Mouse (Mus musculus) pancreas, adult 10 weeks (tissue): ENCODE measurements around the gene Trex1. TPM values are rescaled to one million over a fixed set of nuclear protein-coding genes. Genes with fewer than 3 reads are reported as not detected.

ENCODE experiments used
- polyA plus RNA-seq: library from polyadenylated mRNA; stranded (reverse); fragments of 350-450 nt; fragmentation: Illumina TruSeq; extraction: RNeasy Lipid Tissue Mini Kit (QIAGEN cat#74804); gene quantifications from one replicate; pipeline ENCODE4 v1.2.3, GENCODE M21; 2015; ENCODE audit warnings: low read depth, low replicate concordance; ENCODE audit not compliant: insufficient read depth

Gene Trex1
- 5.4 TPM for polyA plus RNA-seq

DNA sequence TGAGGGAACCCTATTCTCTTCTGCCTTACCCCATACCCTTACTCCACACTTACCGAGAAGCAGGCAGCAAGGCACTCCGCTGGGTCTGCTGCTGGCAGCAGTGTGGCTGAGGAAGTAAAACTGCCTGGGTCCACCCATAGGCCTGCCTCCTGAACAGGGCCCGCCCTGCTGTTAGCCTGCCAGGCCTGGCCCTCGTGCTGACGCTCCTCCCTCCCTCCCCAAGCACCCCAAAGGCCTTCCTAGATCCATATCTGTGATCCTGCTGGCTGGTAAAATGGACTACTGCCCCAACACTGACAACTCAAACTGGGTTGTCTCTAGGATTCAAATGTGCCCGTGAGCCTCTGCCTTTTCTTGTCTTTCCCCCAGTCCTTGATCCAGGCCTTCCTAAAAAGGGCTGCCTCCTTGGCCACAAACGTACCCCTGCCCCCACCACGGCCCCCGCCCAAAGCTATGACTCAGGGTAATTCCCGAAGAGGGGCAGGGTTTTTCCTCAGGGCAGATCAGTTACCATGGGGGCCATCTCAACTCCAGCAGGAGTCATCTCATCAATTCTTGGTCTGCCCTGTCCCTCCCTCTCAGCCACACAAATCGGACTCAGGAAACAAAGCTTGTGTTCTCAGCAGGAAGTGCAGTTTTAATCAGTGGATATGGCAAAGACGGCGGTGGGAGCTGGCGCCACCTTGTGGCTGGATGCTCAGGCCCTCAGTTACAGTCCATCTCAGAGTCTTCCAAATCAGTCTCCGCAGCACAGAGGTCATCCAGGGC is at the start of gene Trex1:
Gene Trex1, minus strand, starts transcription at position 599 of the 768 bp plus-strand sequence.

GRCm38 (mm10) chr9:109095137-109095982 is 35.8 kb upstream of the Trex1 start, which contains the start of gene Plxnb1:
TSS of gene Plxnb1 (plus strand) at chr9:109095389.

DNA sequence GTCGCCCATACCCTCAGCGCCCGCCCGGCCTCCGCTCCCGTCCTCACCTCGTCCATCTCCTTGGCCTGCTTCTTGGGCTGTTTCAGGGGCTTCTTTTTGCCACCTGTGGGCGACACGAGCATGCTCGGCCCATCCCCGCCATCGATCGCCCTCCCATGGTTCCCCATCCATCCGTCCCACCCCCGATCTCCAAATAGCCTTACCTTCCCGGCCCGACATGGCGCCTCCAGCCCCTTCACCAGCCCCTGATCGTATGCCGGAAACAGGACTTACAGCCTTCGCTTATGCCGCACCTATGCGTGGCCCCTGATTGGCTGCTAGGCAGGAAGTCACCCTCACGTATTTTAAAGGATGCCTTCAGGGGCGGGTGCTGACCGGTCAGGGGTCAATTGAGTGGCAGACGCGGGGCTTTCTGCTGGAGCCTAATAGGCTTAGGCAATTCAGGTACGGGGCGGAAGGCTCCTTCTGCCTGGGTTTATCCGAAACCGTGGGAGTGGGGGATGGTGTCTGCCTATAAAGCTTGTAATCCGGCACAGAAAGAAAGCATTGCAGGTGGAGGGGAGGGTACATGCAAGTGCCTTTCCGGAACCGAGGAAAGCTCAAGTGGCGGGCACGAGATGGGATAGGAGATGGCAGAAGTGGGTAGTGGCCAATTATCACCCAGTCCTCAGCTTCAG is 22.7 kb upstream of the Trex1 start, which contains the start of the genes Ccdc51 and Tma7:
Gene Ccdc51, plus strand, starts transcription at position 370 of the 677 bp plus-strand sequence.
Gene Tma7, minus strand, starts transcription at position 464 of the 677 bp plus-strand sequence.

DNA sequence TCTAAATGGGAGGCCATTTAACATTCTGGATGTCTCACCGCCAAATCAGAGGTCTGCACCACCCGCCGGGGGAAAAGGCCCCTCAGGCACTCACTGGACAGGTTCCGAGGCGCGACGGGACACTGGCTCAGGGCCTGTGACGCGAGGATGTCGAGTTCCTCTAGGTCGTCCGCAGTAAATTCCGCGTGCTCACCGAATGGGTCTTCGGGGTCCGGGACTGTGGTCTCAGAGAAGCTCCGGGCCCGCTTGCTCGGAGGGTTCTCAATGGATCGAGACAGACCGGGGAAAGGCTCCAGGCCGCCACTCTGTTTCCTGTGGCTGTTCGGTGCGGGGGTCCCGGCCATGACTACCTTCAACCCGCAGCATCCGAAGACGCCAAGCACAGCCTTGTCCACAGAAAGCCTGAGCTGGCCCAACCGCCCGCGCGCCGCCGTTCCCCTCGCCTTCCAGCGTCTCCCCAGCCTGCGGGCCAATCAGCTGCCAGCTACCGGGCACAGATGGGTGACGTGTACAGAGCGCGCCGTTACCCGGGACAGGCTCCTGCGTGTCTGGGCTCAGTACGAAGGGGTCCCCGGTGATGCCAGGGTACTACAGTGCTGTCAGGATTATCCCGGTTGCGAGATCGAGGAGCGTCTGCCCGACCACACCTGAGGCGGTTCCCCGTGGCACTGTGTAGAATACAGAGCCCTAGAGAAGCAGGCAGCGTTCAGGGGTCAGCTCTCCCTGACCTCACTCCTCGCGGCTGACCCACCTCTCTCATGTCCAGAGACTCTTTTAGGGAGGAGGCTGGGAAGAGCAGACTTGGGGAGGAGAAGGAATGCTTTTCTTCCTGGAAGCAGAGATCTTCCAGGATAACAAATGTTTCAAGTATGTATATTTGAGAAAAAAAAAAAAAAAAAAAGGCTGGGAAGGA is 14.4 kb upstream of the Trex1 start, which contains the start of gene Atrip:
Gene Atrip, minus strand, starts transcription at position 464 of the 913 bp plus-strand sequence.

GRCm38 (mm10) chr9:109038086-109038895 is 21.2 kb downstream of the Trex1 start, which contains the start of gene Shisa5:
TSS of gene Shisa5 (plus strand) at chr9:109038565.

Other genes starting within 250 kb of the Trex1 start
- 3.8 TPM for gene Celsr3, start 233.4 kb downstream of the Trex1 start, polyA plus RNA-seq
- gene Slc26a6, start 206.5 kb downstream of the Trex1 start, polyA plus RNA-seq: 27.2 TPM
- not detected for gene Tmem89, start 145.1 kb downstream of the Trex1 start, polyA plus RNA-seq
- 35.3 TPM for gene Uqcrc1, start 123.1 kb downstream of the Trex1 start, polyA plus RNA-seq
- 130 TPM for gene Col7a1, start 106.1 kb downstream of the Trex1 start, polyA plus RNA-seq
- 3.3 TPM for gene Ucn2, start 73.7 kb downstream of the Trex1 start, polyA plus RNA-seq
- 2.3 TPM for gene Pfkfb4, start 68.0 kb downstream of the Trex1 start, polyA plus RNA-seq
- 39.1 TPM for gene Shisa5, start 21.2 kb downstream of the Trex1 start, polyA plus RNA-seq
- 3.1 TPM for gene Atrip, start 14.4 kb upstream of the Trex1 start, polyA plus RNA-seq
- gene Ccdc51, start 22.8 kb upstream of the Trex1 start, polyA plus RNA-seq: 0.74 TPM
- gene Tma7, start 22.9 kb upstream of the Trex1 start, polyA plus RNA-seq: 54.7 TPM
- 8.9 TPM for gene Plxnb1, start 35.7 kb upstream of the Trex1 start, polyA plus RNA-seq
- not detected for gene Fbxw21, start 102.3 kb upstream of the Trex1 start, polyA plus RNA-seq
- not detected for gene Fbxw13, start 136.2 kb upstream of the Trex1 start, polyA plus RNA-seq
- not detected for gene Fbxw20, start 175.0 kb upstream of the Trex1 start, polyA plus RNA-seq
- gene Fbxw14, start 227.9 kb upstream of the Trex1 start, polyA plus RNA-seq: not detected